Mouse (Mus musculus) brain, embryonic 18.5 days (tissue): ENCODE results near the gene Ercc6l2.
"Not testable (repeated sequence)": the region's sequence is repeated elsewhere in the genome, so short reads cannot be mapped to it uniquely, and the experiment has no call there.

Source experiments
- DNase-seq: peaks from one replicate; pipeline ENCODE4 v3.0.0-alpha.2; 2012; ENCODE audit warnings: low read depth, low spot score

Ercc6l2 gene

GRCm38 (mm10) chr13:63879864-63880141, 64.8 kb downstream of the Ercc6l2 start:
- no peak for DNase-seq

- DNase-seq: no peak
Measured at GRCm38 (mm10) chr13:63885532-63885949, 70.5 kb downstream of the Ercc6l2 start.

- DNase-seq: no peak
Measured at GRCm38 (mm10) chr13:63886429-63887052, 71.5 kb downstream of the Ercc6l2 start.

GRCm38 (mm10) chr13:63900679-63901302, 85.8 kb downstream of the Ercc6l2 start:
- DNase-seq: no peak

- peak; percentile 32 for DNase-seq
Measured at GRCm38 (mm10) chr13:63901303-63901713, 86.3 kb downstream of the Ercc6l2 start.

- DNase-seq: no peak
Measured at GRCm38 (mm10) chr13:63901714-63902597, 86.9 kb downstream of the Ercc6l2 start.

- DNase-seq: no peak
Measured at GRCm38 (mm10) chr13:63906516-63906915, 91.5 kb downstream of the Ercc6l2 start.

- no peak for DNase-seq
Measured at GRCm38 (mm10) chr13:63907437-63907836, 92.4 kb downstream of the Ercc6l2 start.

GRCm38 (mm10) chr13:63910141-63910804, 95.2 kb downstream of the Ercc6l2 start:
- no peak for DNase-seq

GRCm38 (mm10) chr13:63911617-63912016, 96.6 kb downstream of the Ercc6l2 start:
- no peak for DNase-seq

- no peak for DNase-seq
Measured at GRCm38 (mm10) chr13:63913136-63913535, 98.1 kb downstream of the Ercc6l2 start.

GRCm38 (mm10) chr13:63915176-63915575, 100.1 kb downstream of the Ercc6l2 start:
- DNase-seq: no peak

- no peak for DNase-seq
Measured at GRCm38 (mm10) chr13:63915684-63916083, 100.6 kb downstream of the Ercc6l2 start.

GRCm38 (mm10) chr13:63916568-63916967, 101.5 kb downstream of the Ercc6l2 start:
- no peak for DNase-seq

GRCm38 (mm10) chr13:63917198-63917767, 102.2 kb downstream of the Ercc6l2 start:
- peak; percentile 68 for DNase-seq

GRCm38 (mm10) chr13:63917776-63918621, 103.0 kb downstream of the Ercc6l2 start:
- peak; percentile 50 for DNase-seq

GRCm38 (mm10) chr13:63918733-63919422, 103.8 kb downstream of the Ercc6l2 start:
- DNase-seq: peak; percentile 51

GRCm38 (mm10) chr13:63924036-63924435, 109.0 kb downstream of the Ercc6l2 start:
- not testable (repeated sequence) for DNase-seq

GRCm38 (mm10) chr13:63927326-63927725, 112.3 kb downstream of the Ercc6l2 start:
- no peak for DNase-seq

- DNase-seq: no peak
Measured at GRCm38 (mm10) chr13:63929351-63929750, 114.3 kb downstream of the Ercc6l2 start.
